Mouse (Mus musculus): ENCODE data around the gene Arglu1. TPM values are rescaled to one million over a fixed set of nuclear protein-coding genes. Genes with fewer than 3 reads are reported as not detected.

Gene Arglu1
- polyA plus RNA-seq, 1 experiment from 2014 or later: 155 TPM

DNA sequence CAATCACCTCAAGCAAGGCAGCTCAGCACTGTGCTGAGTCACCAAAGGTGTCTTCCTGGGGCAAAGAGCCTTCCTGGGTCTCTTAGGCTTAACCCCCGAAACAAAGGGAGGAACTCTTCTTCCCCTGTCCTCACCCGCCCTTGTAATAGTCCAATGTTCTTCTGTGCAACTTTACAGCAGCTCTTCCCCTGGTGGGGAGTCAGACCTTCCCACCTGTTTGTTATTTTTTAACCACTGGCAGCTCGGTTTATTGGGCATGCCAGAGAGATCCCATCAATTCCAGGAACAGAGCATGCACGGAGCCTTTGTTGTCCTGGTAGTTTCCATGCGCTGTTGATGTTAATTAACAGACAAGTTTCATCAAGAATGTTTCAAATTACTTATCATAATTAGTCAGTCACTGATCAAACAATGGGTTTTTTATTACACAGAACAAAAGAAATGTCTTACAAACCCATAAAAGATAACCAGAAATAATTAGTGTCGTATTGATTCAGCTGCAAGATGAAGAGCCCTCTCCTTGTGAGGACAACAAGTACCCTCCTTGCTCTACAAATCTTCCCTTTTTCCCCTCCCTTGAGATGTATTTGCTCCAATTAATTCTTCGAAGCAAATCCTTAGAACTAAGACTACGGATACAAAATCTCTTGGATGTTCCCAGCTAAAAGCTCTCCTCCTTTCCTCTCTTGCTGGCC, 50.6 kb downstream of the Arglu1 start:
- WGBS: 45% methylated on average over 8 of the region's 8 CpGs
- ATAC-seq (ENCODE audit: low FRiP score) (no peak), DNase-seq (ENCODE audit: low spot score) (no peak)
- H3K4me3 ChIP-seq (replicated peaks; ENCODE audit: low read length): no peak overlapping the region
- H3K4me1 ChIP-seq (replicated peaks; ENCODE audit: control insufficient read depth, insufficient read depth, low read length): peaks cover 12% of the 10 kb centered on the region
- H3K36me3 ChIP-seq (replicated peaks; ENCODE audit: control insufficient read depth, insufficient read depth): peaks cover 13% of the 10 kb centered on the region; the same call in 1 of the 2 replicates
- H3K4me2 ChIP-seq (replicated peaks): no peak overlapping the region; the same call in 1 of the 2 replicates
- peak overlapping the region; percentile 28; the same call in 1 of the 2 replicates for H3K27ac ChIP-seq
- H3K27me3 ChIP-seq (ENCODE audit: control insufficient read depth, insufficient read depth, low read length): no peaks in the 10 kb centered on the region
- no peak overlapping the region for H3K9ac ChIP-seq
- H3K9me3 ChIP-seq (ENCODE audit: control insufficient read depth, low read length): no peaks in the 10 kb centered on the region

DNA sequence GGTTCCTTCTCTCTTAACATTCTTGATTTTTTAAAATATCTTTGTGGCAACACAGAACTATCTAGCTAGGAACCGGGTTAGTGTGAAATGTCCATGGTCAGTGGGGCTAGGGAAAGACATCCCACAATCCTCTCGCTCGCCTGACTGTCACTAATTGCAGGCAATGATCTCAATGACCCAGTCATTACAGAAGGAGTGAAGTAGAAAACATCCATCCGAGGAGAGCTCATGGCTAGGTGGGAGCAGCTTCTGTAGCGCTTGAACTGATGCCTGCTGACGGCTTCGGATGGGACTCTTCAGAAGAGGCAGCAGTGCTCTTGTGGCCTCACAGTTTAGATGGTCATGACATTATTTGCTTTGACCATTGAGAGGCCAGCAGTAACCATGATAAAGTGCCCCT, 58.9 kb downstream of the Arglu1 start:
- ATAC-seq (ENCODE audit: low FRiP score) (no peak), DNase-seq (ENCODE audit: low spot score) (no peak)
- Histone ChIP-seq H3K4me1 (replicated peaks; ENCODE audit: control insufficient read depth, insufficient read depth, low read length) (peaks cover 28% of the 10 kb centered on the region), H3K9ac (no peak overlapping the region), H3K9me3 (ENCODE audit: control insufficient read depth, low read length) (no peaks in the 10 kb centered on the region), H3K4me3 (replicated peaks; ENCODE audit: low read length) (no peak overlapping the region), H3K27ac (no peak overlapping the region), H3K27me3 (ENCODE audit: control insufficient read depth, insufficient read depth, low read length) (no peaks in the 10 kb centered on the region), H3K4me2 (replicated peaks) (no peak overlapping the region), H3K36me3 (replicated peaks; ENCODE audit: control insufficient read depth, insufficient read depth) (peaks cover 5% of the 10 kb centered on the region; the same call in 1 of the 2 replicates)
- WGBS: 79% methylated on average over 7 of the region's 7 CpGs

DNA sequence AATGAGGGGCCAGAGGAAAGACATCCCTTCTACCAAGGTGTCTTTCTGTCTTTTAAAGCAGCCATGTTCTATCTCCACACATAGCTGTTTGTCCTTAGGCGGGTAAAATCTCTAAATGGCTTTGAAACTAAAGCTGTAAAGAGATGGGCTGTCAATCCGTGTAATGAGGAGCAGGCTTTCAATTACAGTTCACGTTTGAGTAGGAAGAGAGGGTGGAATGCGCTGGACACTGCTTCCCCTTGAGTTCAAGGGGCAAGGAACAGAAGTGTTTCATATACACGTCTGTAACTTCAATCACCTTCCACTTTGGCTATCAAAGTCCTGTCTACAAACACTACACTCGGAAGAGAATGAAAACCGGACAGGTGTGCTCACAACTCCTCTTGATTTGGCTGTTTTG, 66.3 kb downstream of the Arglu1 start:
- no peak overlapping the region for H3K4me3 ChIP-seq (replicated peaks; ENCODE audit: low read length)
- no peak overlapping the region for H3K9ac ChIP-seq
- peaks cover 38% of the 10 kb centered on the region for H3K36me3 ChIP-seq (replicated peaks; ENCODE audit: control insufficient read depth, insufficient read depth)
- H3K27me3 ChIP-seq (ENCODE audit: control insufficient read depth, insufficient read depth, low read length): no peaks in the 10 kb centered on the region
- 65% methylated on average over 7 of the region's 7 CpGs for WGBS
- H3K4me2 ChIP-seq (replicated peaks): no peak overlapping the region
- no peak for ATAC-seq (ENCODE audit: low FRiP score)
- H3K4me1 ChIP-seq (replicated peaks; ENCODE audit: control insufficient read depth, insufficient read depth, low read length): peaks cover 23% of the 10 kb centered on the region
- no peaks in the 10 kb centered on the region for H3K9me3 ChIP-seq (ENCODE audit: control insufficient read depth, low read length)
- DNase-seq (ENCODE audit: low spot score): no peak
- H3K27ac ChIP-seq: no peak overlapping the region

DNA sequence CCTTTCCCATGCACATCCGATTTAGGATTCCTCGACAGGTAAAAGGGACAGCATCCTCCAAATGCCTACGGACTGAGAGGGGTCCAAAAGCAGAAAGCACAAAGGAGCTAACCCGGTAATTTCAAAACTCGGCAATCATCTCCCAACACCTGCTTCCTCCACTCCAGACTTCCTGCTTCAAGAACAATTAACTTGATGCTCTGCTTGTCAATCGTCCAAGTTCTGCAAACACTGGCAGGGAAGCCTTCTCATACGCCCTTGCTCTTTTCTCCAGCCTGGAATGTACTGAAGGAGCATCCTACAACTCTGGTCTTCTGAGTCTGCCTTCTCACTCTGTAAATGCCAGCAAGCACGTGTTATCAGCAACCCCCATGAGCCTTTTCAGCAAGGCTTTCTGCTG, 66.8 kb downstream of the Arglu1 start:
- Histone ChIP-seq H3K9me3 (ENCODE audit: control insufficient read depth, low read length) (no peaks in the 10 kb centered on the region), H3K4me3 (replicated peaks; ENCODE audit: low read length) (no peak overlapping the region), H3K36me3 (replicated peaks; ENCODE audit: control insufficient read depth, insufficient read depth) (peaks cover 42% of the 10 kb centered on the region), H3K27me3 (ENCODE audit: control insufficient read depth, insufficient read depth, low read length) (no peaks in the 10 kb centered on the region), H3K27ac (no peak overlapping the region), H3K4me1 (replicated peaks; ENCODE audit: control insufficient read depth, insufficient read depth, low read length) (peaks cover 18% of the 10 kb centered on the region), H3K4me2 (replicated peaks) (no peak overlapping the region), H3K9ac (no peak overlapping the region)
- WGBS: 63% methylated on average over 8 of the region's 8 CpGs
- no peak for ATAC-seq (ENCODE audit: low FRiP score)
- DNase-seq (ENCODE audit: low spot score): no peak

DNA sequence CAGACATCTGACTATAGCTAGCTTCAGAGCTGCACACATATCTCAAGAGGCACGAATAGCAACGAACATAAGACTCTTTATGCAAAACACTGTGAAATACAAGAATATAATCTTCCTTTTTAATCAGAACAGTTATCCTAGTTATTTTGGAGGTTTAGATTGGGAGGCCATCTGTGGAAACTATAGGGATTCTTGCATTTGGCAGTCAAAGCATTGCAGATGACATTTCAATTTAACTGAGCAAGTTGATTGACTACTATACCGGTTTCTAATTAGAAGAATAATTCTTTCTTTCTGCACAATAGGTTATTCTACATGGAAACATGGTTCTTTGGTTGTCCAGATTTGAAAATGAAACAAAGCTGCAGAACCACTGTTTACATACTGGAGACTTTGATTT, 67.8 kb downstream of the Arglu1 start:
- Histone ChIP-seq H3K36me3 (replicated peaks; ENCODE audit: control insufficient read depth, insufficient read depth) (peaks cover 47% of the 10 kb centered on the region), H3K4me2 (replicated peaks) (no peak overlapping the region), H3K4me3 (replicated peaks; ENCODE audit: low read length) (no peak overlapping the region), H3K9me3 (ENCODE audit: control insufficient read depth, low read length) (no peaks in the 10 kb centered on the region), H3K27ac (no peak overlapping the region), H3K9ac (no peak overlapping the region), H3K4me1 (replicated peaks; ENCODE audit: control insufficient read depth, insufficient read depth, low read length) (peaks cover 16% of the 10 kb centered on the region), H3K27me3 (ENCODE audit: control insufficient read depth, insufficient read depth, low read length) (no peaks in the 10 kb centered on the region)
- no peak for DNase-seq (ENCODE audit: low spot score)
- 73% methylated on average over 3 of the region's 3 CpGs for WGBS
- ATAC-seq (ENCODE audit: low FRiP score): no peak

DNA sequence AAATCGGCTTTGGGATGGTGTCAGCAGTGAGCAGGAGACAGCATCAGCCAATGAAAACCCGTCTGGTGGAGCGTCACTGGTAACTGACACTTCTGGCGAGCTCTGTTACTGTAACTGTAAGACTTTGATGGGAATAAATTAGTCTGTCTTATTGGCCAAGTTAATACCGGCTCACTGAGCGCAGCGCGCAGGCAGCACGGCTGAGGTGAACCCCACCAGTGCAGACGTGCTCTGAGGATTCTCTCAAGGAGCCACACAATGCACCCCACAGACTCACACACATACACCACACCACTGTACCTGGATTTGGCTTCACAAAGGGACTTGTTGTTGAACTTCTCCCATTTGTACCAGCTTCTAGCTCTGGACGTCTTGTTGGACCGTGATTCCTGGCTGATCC, 68.3 kb downstream of the Arglu1 start:
- ATAC-seq (ENCODE audit: low FRiP score) (no peak), DNase-seq (ENCODE audit: low spot score) (no peak)
- Histone ChIP-seq H3K9ac (no peak overlapping the region), H3K4me1 (replicated peaks; ENCODE audit: control insufficient read depth, insufficient read depth, low read length) (peaks cover 16% of the 10 kb centered on the region), H3K4me3 (replicated peaks; ENCODE audit: low read length) (no peak overlapping the region), H3K27ac (no peak overlapping the region), H3K9me3 (ENCODE audit: control insufficient read depth, low read length) (no peaks in the 10 kb centered on the region), H3K27me3 (ENCODE audit: control insufficient read depth, insufficient read depth, low read length) (no peaks in the 10 kb centered on the region), H3K4me2 (replicated peaks) (no peak overlapping the region), H3K36me3 (replicated peaks; ENCODE audit: control insufficient read depth, insufficient read depth) (peaks cover 49% of the 10 kb centered on the region)
- WGBS: 72% methylated on average over 12 of the region's 12 CpGs

DNA sequence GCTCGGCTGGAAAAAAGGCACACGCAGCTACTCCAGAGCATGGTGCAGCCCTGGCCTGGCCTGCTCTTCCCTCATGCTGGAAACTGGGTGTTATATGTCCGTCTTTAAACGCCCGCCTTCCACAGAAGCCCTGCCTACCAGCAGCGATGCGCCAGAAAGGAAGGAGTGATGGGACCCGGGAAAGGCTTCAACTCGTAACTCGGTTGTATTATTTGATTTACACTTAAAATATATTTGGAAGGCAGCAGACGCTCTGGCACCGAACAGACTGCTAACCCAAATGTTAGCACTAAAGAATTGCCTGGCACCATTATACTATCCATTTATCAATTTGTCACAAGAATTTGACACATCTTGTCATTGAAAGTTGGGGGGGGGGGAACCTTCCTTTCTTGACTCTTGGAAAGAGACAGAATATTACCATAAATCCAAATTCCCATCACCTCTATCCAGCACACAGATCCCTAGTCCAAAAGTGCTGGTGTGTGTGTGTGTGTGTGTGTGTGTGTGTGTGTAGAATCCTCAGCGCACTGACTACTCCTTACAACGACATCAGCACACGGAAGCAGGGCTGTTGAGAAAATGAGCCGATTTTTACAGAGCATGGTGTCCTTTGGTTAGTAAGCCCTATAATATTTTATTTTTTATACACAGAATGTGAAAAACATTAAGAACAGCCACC, 68.9 kb downstream of the Arglu1 start:
- DNase-seq (ENCODE audit: low spot score) (no peak), ATAC-seq (ENCODE audit: low FRiP score) (no peak)
- H3K4me1 ChIP-seq (replicated peaks; ENCODE audit: control insufficient read depth, insufficient read depth, low read length): peaks cover 16% of the 10 kb centered on the region
- no peak overlapping the region for H3K9ac ChIP-seq
- H3K36me3 ChIP-seq (replicated peaks; ENCODE audit: control insufficient read depth, insufficient read depth): peaks cover 56% of the 10 kb centered on the region
- H3K27me3 ChIP-seq (ENCODE audit: control insufficient read depth, insufficient read depth, low read length): no peaks in the 10 kb centered on the region
- no peak overlapping the region for H3K27ac ChIP-seq
- WGBS: 82% methylated on average over 16 of the region's 16 CpGs
- no peak overlapping the region for H3K4me2 ChIP-seq (replicated peaks)
- H3K9me3 ChIP-seq (ENCODE audit: control insufficient read depth, low read length): no peaks in the 10 kb centered on the region
- no peak overlapping the region for H3K4me3 ChIP-seq (replicated peaks; ENCODE audit: low read length)

DNA sequence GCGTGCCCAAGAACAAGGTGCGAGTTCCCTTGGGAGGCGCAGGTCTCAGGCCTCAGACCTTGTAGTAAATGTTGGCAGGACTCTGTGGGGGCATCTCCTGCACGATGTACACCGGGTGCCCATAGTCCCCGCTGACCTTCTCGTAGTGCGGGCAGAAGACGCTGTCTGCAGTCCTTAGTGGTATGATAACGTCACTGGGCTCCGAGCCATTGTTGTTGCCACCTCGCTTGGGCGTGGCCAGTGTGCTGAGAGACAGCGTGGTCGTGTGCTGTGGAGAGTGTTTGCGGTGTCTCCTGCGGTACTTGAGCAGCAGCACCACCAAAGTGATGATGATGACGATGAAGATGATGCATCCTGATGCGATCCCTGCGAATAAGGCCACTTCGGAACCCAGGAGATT, 69.8 kb downstream of the Arglu1 start:
- no peaks in the 10 kb centered on the region for H3K9me3 ChIP-seq (ENCODE audit: control insufficient read depth, low read length)
- DNase-seq (ENCODE audit: low spot score) (no peak), ATAC-seq (ENCODE audit: low FRiP score) (no peak)
- no peak overlapping the region for H3K9ac ChIP-seq
- H3K4me3 ChIP-seq (replicated peaks; ENCODE audit: low read length): no peak overlapping the region
- 82% methylated on average over 21 of the region's 21 CpGs for WGBS
- H3K27ac ChIP-seq: no peak overlapping the region
- no peak overlapping the region for H3K4me2 ChIP-seq (replicated peaks)
- H3K36me3 ChIP-seq (replicated peaks; ENCODE audit: control insufficient read depth, insufficient read depth): peaks cover 56% of the 10 kb centered on the region
- H3K27me3 ChIP-seq (ENCODE audit: control insufficient read depth, insufficient read depth, low read length): no peaks in the 10 kb centered on the region
- H3K4me1 ChIP-seq (replicated peaks; ENCODE audit: control insufficient read depth, insufficient read depth, low read length): peaks cover 16% of the 10 kb centered on the region

DNA sequence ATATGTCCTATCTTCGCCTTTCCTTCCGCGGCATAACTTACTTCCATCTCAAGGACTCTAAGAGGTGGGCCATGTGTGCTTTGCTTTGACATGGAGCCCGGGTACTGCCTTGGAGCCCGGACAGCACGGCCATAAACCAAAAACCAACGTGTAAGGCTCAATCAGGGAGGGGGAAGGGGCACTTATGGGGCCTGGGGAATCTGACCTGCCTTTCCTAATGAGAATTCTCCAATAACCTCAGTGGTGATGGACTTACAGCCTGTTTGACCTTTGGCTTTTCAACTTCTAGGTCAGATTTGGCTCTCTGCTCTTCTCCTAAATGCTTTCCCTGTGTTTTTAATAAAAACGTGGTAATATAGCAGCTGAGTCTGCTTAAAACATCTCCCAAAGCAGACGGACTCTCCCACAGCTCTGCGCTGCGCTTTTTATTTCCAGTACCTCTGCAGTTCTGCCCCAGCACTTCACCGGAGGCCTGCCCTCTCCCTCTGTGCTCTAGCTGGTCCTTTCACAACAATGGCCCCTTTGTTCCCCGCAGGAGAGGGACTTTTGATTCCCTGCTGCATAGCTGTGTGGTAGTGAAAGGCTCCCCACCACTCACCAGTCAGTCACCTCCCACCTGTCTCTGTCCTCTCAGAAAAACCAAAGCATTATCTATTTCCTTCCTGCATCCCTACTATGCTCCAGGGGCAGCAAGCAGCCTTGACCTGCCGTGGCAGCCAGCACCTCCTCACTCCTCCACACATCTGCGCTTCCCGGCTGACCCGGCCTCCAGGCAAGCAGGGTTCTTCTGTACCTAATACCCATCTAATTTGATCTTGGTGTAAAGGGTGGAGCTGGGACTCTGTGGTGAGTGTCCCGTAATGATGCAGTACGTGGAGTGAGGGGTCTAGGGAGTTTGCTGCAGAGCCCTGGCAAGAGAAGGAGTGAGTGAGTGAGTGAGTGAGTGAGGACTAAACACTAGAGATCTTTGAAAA, 70.8 kb downstream of the Arglu1 start:
- no peak overlapping the region for H3K9ac ChIP-seq
- no peak overlapping the region for H3K27ac ChIP-seq
- H3K36me3 ChIP-seq (replicated peaks; ENCODE audit: control insufficient read depth, insufficient read depth): peaks cover 56% of the 10 kb centered on the region
- no peak overlapping the region for H3K4me3 ChIP-seq (replicated peaks; ENCODE audit: low read length)
- H3K9me3 ChIP-seq (ENCODE audit: control insufficient read depth, low read length): no peaks in the 10 kb centered on the region
- WGBS: 26% methylated on average over 19 of the region's 19 CpGs
- H3K4me2 ChIP-seq (replicated peaks): no peak overlapping the region
- no peak for DNase-seq (ENCODE audit: low spot score)
- H3K27me3 ChIP-seq (ENCODE audit: control insufficient read depth, insufficient read depth, low read length): no peaks in the 10 kb centered on the region
- H3K4me1 ChIP-seq (replicated peaks; ENCODE audit: control insufficient read depth, insufficient read depth, low read length): peaks cover 16% of the 10 kb centered on the region
- ATAC-seq (ENCODE audit: low FRiP score): peak; percentile 31; the same call in 1 of the 2 replicates

Measured in hindbrain, embryonic 14.5 days (tissue).